Mouse (Mus musculus) C3H10T1/2 (cell line): ENCODE data around the gene Rit1. TPM values are rescaled to one million over a fixed set of nuclear protein-coding genes. Genes with fewer than 3 reads are reported as not detected.

Experiments used
- polyA plus RNA-seq, 2 experiments: library from polyadenylated mRNA; unstranded; fragments of >200 nt; fragmentation: generic; extraction: Trizol; gene quantifications; one replicate each; pipeline ENCODE4 v1.2.1; 2012; ENCODE audit warnings: missing spikeins in 2 of 2

The Rit1 gene
- polyA plus RNA-seq = 10 to 100 TPM; 28.8 to 63.7 TPM

GRCm38 (mm10) chr3:88716399-88717197 lies at the start of gene Rit1:
Gene Rit1 (plus strand): TSS chr3:88716838.

DNA sequence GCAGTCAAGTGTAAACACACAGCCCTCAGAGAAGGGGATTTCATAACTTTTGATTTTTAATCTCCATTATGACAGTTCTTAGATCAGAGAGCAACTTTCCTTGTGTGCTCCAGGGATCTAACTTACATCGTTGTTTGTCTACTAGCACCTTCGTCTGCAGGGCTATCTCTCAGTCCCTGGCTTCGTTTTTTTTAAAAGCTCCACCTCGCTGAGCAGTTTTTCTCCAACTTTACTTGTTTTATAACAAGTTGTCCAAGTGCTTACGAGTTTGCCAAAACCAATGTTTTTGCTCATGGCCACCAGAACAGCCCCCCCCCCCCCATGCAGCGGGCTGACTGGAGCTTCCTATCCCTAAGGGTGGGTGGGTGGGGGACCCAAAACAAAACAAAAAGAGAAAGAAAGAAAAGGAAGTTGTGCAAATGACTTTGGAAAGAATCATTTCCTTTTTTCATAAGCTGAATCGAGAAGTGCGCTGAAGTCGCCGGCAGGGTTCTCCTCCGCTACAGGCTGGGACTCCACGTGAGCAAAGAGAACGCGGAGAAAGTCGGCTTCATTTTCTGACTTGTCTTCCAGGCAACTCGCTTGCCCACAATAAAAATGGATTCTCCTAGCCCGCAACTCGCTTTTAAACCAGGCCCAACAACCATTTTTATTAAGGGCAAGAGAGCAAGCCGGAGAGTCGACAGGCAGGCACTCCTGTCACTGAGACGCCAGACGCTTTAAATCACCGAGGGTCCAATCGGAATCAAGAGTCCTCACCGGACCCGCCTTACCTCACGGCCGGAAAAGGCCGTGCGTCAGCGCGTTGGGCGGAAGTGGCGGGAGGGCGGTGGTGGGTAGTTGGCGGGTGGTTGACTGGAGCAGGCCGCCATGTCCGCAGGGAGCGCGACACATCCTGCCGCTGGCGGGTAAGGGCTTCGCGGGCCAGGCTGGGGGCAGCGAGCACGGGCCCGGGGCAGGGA lies 31.4 kb upstream of the Rit1 start, which contains the start of gene Khdc4:
Gene Khdc4, plus strand, starts transcription at position 824 of the 962 bp plus-strand sequence.

DNA sequence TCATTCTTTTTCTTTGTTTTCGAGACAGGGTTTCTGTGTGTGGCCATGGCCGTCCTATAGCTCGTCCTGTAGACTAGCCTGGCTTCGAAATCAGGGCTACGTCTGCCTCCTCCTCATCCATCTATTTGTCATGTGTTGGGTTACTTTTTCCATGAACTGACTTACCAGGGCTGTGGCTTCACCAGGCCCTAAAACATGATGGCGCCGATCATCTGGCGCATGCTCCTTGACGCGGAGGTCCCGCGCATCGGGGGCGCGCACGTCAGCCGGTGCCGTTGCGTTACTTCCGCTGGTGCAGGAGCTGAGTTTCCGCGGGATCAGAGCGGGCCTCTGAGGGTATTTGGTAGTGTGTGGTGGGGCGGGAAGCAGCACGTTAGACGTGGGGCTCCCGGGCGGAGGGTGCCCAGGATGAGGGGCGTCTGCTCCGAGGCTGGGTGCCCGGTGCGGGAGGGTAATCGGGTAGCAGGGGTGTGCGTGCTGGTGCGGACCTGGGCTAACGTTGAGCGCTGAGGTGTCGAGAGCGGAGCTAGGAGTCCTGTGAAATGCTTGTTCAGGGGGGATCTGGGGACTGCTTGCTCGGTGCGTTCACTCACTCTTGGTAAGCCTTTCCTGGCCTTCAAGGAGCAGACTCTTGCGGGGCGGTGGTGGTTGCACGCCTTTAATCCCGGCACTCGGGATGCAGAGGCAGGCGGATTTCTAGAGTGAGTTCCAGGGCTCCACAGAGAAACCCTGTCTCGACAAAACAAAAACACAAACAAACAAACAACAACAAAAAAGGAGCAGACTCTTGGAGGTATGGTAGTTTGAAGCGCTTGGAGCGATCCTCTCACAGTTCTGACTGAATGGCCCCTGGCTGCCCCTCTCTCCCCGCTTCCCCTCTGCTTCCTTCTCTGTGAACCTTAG lies 58.6 kb downstream of the Rit1 start, which contains the start of gene Syt11:
Gene Syt11, minus strand, starts transcription at position 226 of the 903 bp plus-strand sequence.

Other genes starting within 250 kb of the Rit1 start
- 1,000 to 10,000 TPM in 1 of 2 experiments, 100 to 1,000 TPM in 1; 785 to 1,633 TPM for gene Lmna, start 206.9 kb upstream of the Rit1 start, polyA plus RNA-seq
- gene Mex3a, start 184.4 kb upstream of the Rit1 start, polyA plus RNA-seq = 10 to 100 TPM in 1 of 2 experiments, 1 to 10 TPM in 1; 1.7 to 18.5 TPM
- gene Rab25, start 168.5 kb upstream of the Rit1 start, polyA plus RNA-seq = under 1 TPM in 1 of 2 experiments, not detected in 1; 0.12 TPM
- gene Lamtor2, start 163.8 kb upstream of the Rit1 start, polyA plus RNA-seq = 100 to 1,000 TPM in 1 of 2 experiments, 10 to 100 TPM in 1; 61.0 to 244 TPM
- gene Ubqln4, start 163.1 kb upstream of the Rit1 start, polyA plus RNA-seq = 10 to 100 TPM; 21.9 to 24.2 TPM
- 100 to 1,000 TPM; 288 to 443 TPM for gene Ssr2, start 141.0 kb upstream of the Rit1 start, polyA plus RNA-seq
- 10 to 100 TPM; 17.2 to 54.4 TPM for gene Arhgef2, start 110.9 kb upstream of the Rit1 start, polyA plus RNA-seq
- under 1 TPM in 1 of 2 experiments, not detected in 1; 0.05 TPM for gene Rxfp4, start 63.7 kb upstream of the Rit1 start, polyA plus RNA-seq
- gene Khdc4, start 31.0 kb upstream of the Rit1 start, polyA plus RNA-seq = 10 to 100 TPM in 1 of 2 experiments, 1 to 10 TPM in 1; 1.5 to 16.2 TPM
- 1 to 10 TPM in 1 of 2 experiments, under 1 TPM in 1; 0.20 to 5.2 TPM for gene Syt11, start 58.3 kb downstream of the Rit1 start, polyA plus RNA-seq
- gene Gon4l, start 118.4 kb downstream of the Rit1 start, polyA plus RNA-seq = 10 to 100 TPM in 1 of 2 experiments, 1 to 10 TPM in 1; 2.0 to 11.5 TPM
- 10 to 100 TPM; 40.3 to 68.5 TPM for gene Msto1, start 197.2 kb downstream of the Rit1 start, polyA plus RNA-seq
- gene Ash1l, start 233.8 kb downstream of the Rit1 start, polyA plus RNA-seq = 1 to 10 TPM in 1 of 2 experiments, under 1 TPM in 1; 0.25 to 4.2 TPM
- gene Dap3, start 234.3 kb downstream of the Rit1 start, polyA plus RNA-seq = 100 to 1,000 TPM; 120 to 141 TPM